Mouse (Mus musculus): ENCODE data around the gene 1700001C02Rik. TPM values are rescaled to one million over a fixed set of nuclear protein-coding genes. Genes with fewer than 3 reads are reported as not detected.

1700001C02Rik gene
- polyA plus RNA-seq, 1 experiment from 2014 or later = not detected

- Histone ChIP-seq H3K36me3 (replicated peaks; ENCODE audit: insufficient read depth, low read length) (no peaks in the 10 kb centered on the region), H3K4me1 (ENCODE audit: insufficient read depth) (no peaks in the 10 kb centered on the region), H3K4me3 (ENCODE audit: low read depth, low read length) (no peak overlapping the region), H3K4me2 (ENCODE audit: low read depth, low read length) (no peak overlapping the region), H3K9me3 (ENCODE audit: low read length) (no peaks in the 10 kb centered on the region), H3K27ac (ENCODE audit: low read depth) (no peak overlapping the region), H3K9ac (replicated peaks) (no peak overlapping the region), H3K27me3 (ENCODE audit: insufficient read depth, low read length) (no peaks in the 10 kb centered on the region)
- DNase-seq = no peak
- WGBS (ENCODE audit: insufficient replicate concordance) = 68% methylated on average over 7 of the region's 7 CpGs
- ATAC-seq = no peak
- no peak for TF ChIP-seq EP300 (IDR thresholded peaks at IDR 0.05; ENCODE audit: low read depth)
- TF ChIP-seq CTCF (IDR thresholded peaks at IDR 0.05; ENCODE audit: low read depth) = no peak
Observed at GRCm38 (mm10) chr5:30497299-30497698, 31.5 kb downstream of the 1700001C02Rik start.

GRCm38 (mm10) chr5:30513111-30513510 is 47.3 kb downstream of the 1700001C02Rik start:
- Histone ChIP-seq H3K4me2 (ENCODE audit: low read depth, low read length) (no peak overlapping the region), H3K4me3 (ENCODE audit: low read depth, low read length) (no peak overlapping the region), H3K36me3 (replicated peaks; ENCODE audit: insufficient read depth, low read length) (no peaks in the 10 kb centered on the region), H3K9me3 (ENCODE audit: low read length) (no peaks in the 10 kb centered on the region), H3K4me1 (ENCODE audit: insufficient read depth) (no peaks in the 10 kb centered on the region), H3K9ac (replicated peaks) (no peak overlapping the region), H3K27ac (ENCODE audit: low read depth) (no peak overlapping the region), H3K27me3 (ENCODE audit: insufficient read depth, low read length) (no peaks in the 10 kb centered on the region)
- ATAC-seq = no peak
- TF ChIP-seq EP300 (IDR thresholded peaks at IDR 0.05; ENCODE audit: low read depth) (no peak), CTCF (IDR thresholded peaks at IDR 0.05; ENCODE audit: low read depth) (no peak)
- DNase-seq = no peak
- 81% methylated on average over 8 of the region's 8 CpGs for WGBS (ENCODE audit: insufficient replicate concordance)

- H3K27ac ChIP-seq (ENCODE audit: low read depth) = no peak overlapping the region
- H3K4me3 ChIP-seq (ENCODE audit: low read depth, low read length) = no peak overlapping the region
- H3K4me1 ChIP-seq (ENCODE audit: insufficient read depth) = 0 out of 2 replicates have a peak, but pooled peaks cover 2% of the 10 kb centered on the region
- TF ChIP-seq EP300 (IDR thresholded peaks at IDR 0.05; ENCODE audit: low read depth) (no peak), CTCF (IDR thresholded peaks at IDR 0.05; ENCODE audit: low read depth) (peak; percentile 92)
- WGBS (ENCODE audit: insufficient replicate concordance) = 44% methylated on average over 7 of the region's 7 CpGs
- peak; percentile 77 for DNase-seq
- no peaks in the 10 kb centered on the region for H3K36me3 ChIP-seq (replicated peaks; ENCODE audit: insufficient read depth, low read length)
- ATAC-seq = 0 out of 2 replicates have a peak, but pooled peaks have one; percentile 22
- H3K9me3 ChIP-seq (ENCODE audit: low read length) = no peaks in the 10 kb centered on the region
- no peaks in the 10 kb centered on the region for H3K27me3 ChIP-seq (ENCODE audit: insufficient read depth, low read length)
- H3K4me2 ChIP-seq (ENCODE audit: low read depth, low read length) = no peak overlapping the region
- H3K9ac ChIP-seq (replicated peaks) = no peak overlapping the region
Observed at GRCm38 (mm10) chr5:30516376-30516775, 50.5 kb downstream of the 1700001C02Rik start.

GRCm38 (mm10) chr5:30518108-30518507 is 52.3 kb downstream of the 1700001C02Rik start:
- ATAC-seq (no peak; the same call in 1 of the 2 replicates), DNase-seq (no peak)

DNA sequence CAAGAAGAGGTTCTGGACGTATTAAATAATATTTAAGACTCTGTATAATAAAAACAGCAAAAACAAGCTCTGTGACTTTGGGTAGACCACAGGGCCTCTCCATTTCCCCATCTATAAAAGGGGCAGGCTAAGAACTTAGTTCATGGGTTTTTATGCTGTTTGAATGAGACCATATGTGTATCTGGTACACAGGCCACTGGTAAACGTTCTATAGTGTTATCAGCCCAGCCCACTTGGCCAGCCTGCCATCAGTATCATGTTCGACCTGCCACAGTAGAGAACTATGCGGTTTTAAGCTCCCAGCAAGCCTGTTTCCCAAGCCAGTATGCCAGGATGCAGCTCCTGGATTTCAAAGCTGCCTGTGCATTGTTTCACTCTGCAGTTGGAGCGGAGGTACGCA is 52.7 kb downstream of the 1700001C02Rik start:
- H3K4me3 ChIP-seq (ENCODE audit: low read depth, low read length) = no peak overlapping the region
- DNase-seq = no peak
- peak; percentile 90 for ATAC-seq

More at GRCm38 (mm10) chr5:30518108-30518507, 52.3 kb downstream of the 1700001C02Rik start:
- no peak overlapping the region for H3K4me2 ChIP-seq (ENCODE audit: low read depth, low read length)
- 53% methylated on average over 5 of the region's 5 CpGs for WGBS (ENCODE audit: insufficient replicate concordance)
- no peaks in the 10 kb centered on the region for H3K36me3 ChIP-seq (replicated peaks; ENCODE audit: insufficient read depth, low read length)
- H3K4me1 ChIP-seq (ENCODE audit: insufficient read depth) = peaks cover 6% of the 10 kb centered on the region
- TF ChIP-seq EP300 (IDR thresholded peaks at IDR 0.05; ENCODE audit: low read depth) (no peak), CTCF (IDR thresholded peaks at IDR 0.05; ENCODE audit: low read depth) (no peak)
- H3K4me3 ChIP-seq (ENCODE audit: low read depth, low read length) = no peak overlapping the region
- H3K9ac ChIP-seq (replicated peaks) = no peak overlapping the region
- H3K9me3 ChIP-seq (ENCODE audit: low read length) = no peaks in the 10 kb centered on the region
- no peaks in the 10 kb centered on the region for H3K27me3 ChIP-seq (ENCODE audit: insufficient read depth, low read length)
- peak overlapping the region; percentile 49 for H3K27ac ChIP-seq (ENCODE audit: low read depth)

GRCm38 (mm10) chr5:30519494-30519893 is 53.6 kb downstream of the 1700001C02Rik start:
- no peak overlapping the region for H3K4me2 ChIP-seq (ENCODE audit: low read depth, low read length)
- H3K27ac ChIP-seq (ENCODE audit: low read depth) = no peak overlapping the region
- H3K4me3 ChIP-seq (ENCODE audit: low read depth, low read length) = no peak overlapping the region
- no peak overlapping the region for H3K9ac ChIP-seq (replicated peaks)
- H3K27me3 ChIP-seq (ENCODE audit: insufficient read depth, low read length) = no peaks in the 10 kb centered on the region
- H3K36me3 ChIP-seq (replicated peaks; ENCODE audit: insufficient read depth, low read length) = no peaks in the 10 kb centered on the region
- ATAC-seq (no peak), DNase-seq (no peak)
- H3K9me3 ChIP-seq (ENCODE audit: low read length) = no peaks in the 10 kb centered on the region
- 48% methylated on average over 7 of the region's 7 CpGs for WGBS (ENCODE audit: insufficient replicate concordance)
- TF ChIP-seq CTCF (IDR thresholded peaks at IDR 0.05; ENCODE audit: low read depth) (no peak), EP300 (IDR thresholded peaks at IDR 0.05; ENCODE audit: low read depth) (no peak)
- peaks cover 10% of the 10 kb centered on the region for H3K4me1 ChIP-seq (ENCODE audit: insufficient read depth)

More for the DNA sequence above, 52.7 kb downstream of the 1700001C02Rik start:
- Histone ChIP-seq H3K27ac (ENCODE audit: low read depth) (peak overlapping the region; percentile 51), H3K36me3 (replicated peaks; ENCODE audit: insufficient read depth, low read length) (no peaks in the 10 kb centered on the region), H3K9me3 (ENCODE audit: low read length) (no peaks in the 10 kb centered on the region), H3K27me3 (ENCODE audit: insufficient read depth, low read length) (no peaks in the 10 kb centered on the region), H3K9ac (replicated peaks) (no peak overlapping the region), H3K4me2 (ENCODE audit: low read depth, low read length) (no peak overlapping the region), H3K4me1 (ENCODE audit: insufficient read depth) (peaks cover 9% of the 10 kb centered on the region)
- peak; percentile 91 for TF ChIP-seq EP300 (IDR thresholded peaks at IDR 0.05; ENCODE audit: low read depth)
- no peak for TF ChIP-seq CTCF (IDR thresholded peaks at IDR 0.05; ENCODE audit: low read depth)
- WGBS (ENCODE audit: insufficient replicate concordance) = 55% methylated on average over 6 of the region's 6 CpGs

Measured in liver, postnatal 0 days (tissue).